Mouse (Mus musculus): Measurements from ENCODE around the gene Plekhg1. TPM values are rescaled to one million over a fixed set of nuclear protein-coding genes. Genes with fewer than 3 reads are reported as not detected.

Plekhg1 gene
- polyA plus RNA-seq, 1 experiment from 2014 or later, result 19.3 TPM

DNA sequence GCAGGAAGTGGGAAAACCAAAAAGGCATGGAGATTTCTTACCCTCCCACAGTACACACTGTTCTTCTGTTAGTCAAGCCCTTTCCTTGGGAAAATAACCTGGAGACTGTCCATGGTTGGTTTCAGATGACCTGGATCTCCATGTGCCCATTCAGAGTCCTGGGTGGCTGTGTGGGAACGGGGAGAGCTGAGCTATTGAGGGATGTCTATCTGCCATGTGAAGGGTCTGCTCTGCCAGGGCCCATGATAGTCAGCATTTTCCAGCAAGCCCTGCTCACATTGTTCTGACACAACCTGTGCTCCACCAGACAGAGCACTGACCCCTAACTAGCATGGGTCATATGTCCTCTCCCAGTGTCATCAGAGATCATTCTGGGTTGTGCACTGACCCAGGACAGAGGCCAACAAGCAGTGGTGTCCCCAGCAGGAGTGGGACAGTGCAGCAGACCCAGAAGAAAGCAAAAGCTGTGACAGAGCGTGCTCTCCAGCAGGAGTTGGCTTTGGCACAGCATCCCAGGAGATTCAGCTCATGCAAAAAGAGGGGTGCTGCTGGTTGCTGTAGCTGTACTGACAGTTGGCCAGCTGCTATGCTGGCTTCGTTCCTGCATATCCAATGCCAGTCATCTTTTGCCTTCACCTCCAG lies 24.7 kb upstream of the Plekhg1 start:
- H3K4me2 ChIP-seq, result no peak overlapping the region
- H3K27ac ChIP-seq, result no peak overlapping the region
- no peak overlapping the region for H3K4me3 ChIP-seq
- H3K36me3 ChIP-seq, result no peaks in the 10 kb centered on the region
- ATAC-seq (ENCODE audit: insufficient number of reproducible peaks, low FRiP score, low TSS enrichment, low read depth), result no peak
- H3K27me3 ChIP-seq, result no peaks in the 10 kb centered on the region
- H3K9ac ChIP-seq, result no peak overlapping the region
- 84% methylated on average over 3 of the region's 3 CpGs for WGBS
- H3K4me1 ChIP-seq, result no peaks in the 10 kb centered on the region
- H3K9me3 ChIP-seq, result no peaks in the 10 kb centered on the region

- 62% methylated on average over 16 of the region's 16 CpGs for WGBS
- no peaks in the 10 kb centered on the region for H3K27me3 ChIP-seq
- no peak overlapping the region for H3K4me3 ChIP-seq
- H3K27ac ChIP-seq, result peak overlapping the region; percentile 11; the same call in 1 of the 2 replicates
- ATAC-seq (ENCODE audit: insufficient number of reproducible peaks, low FRiP score, low TSS enrichment, low read depth), result peak; percentile 49; the same call in 1 of the 2 replicates
- no peak overlapping the region for H3K4me2 ChIP-seq
- H3K36me3 ChIP-seq, result no peaks in the 10 kb centered on the region
- H3K4me1 ChIP-seq, result no peaks in the 10 kb centered on the region
- H3K9me3 ChIP-seq, result no peaks in the 10 kb centered on the region
- H3K9ac ChIP-seq, result no peak overlapping the region
Observed at GRCm38 (mm10) chr10:3718021-3718865, 21.9 kb upstream of the Plekhg1 start.

DNA sequence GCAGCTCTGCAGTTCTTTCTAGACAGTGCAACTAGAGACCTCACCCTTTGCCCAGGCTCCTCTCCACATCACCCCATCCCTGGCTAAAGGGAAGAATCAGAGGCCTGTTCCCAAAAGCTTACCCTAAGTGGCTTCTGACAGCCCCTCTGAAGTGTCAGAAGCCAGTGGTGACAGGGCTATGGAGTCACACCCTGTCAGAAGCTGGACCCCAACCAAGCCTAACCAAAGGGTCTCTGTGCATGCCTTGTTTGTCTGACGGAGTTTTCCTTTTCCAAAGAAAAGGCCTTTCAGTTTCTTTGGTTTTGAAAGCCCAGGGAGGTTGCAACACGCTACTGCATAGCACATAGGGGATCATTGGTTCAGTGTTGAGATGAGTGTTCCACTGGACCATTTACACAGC lies 19.9 kb upstream of the Plekhg1 start:
- Histone ChIP-seq H3K36me3 (no peaks in the 10 kb centered on the region), H3K27ac (no peak overlapping the region), H3K9ac (no peak overlapping the region), H3K4me2 (no peak overlapping the region), H3K4me1 (no peaks in the 10 kb centered on the region), H3K27me3 (no peaks in the 10 kb centered on the region), H3K4me3 (no peak overlapping the region), H3K9me3 (no peaks in the 10 kb centered on the region)
- WGBS, result 75% methylated on average over 2 of the region's 2 CpGs
- ATAC-seq (ENCODE audit: insufficient number of reproducible peaks, low FRiP score, low TSS enrichment, low read depth), result no peak

DNA sequence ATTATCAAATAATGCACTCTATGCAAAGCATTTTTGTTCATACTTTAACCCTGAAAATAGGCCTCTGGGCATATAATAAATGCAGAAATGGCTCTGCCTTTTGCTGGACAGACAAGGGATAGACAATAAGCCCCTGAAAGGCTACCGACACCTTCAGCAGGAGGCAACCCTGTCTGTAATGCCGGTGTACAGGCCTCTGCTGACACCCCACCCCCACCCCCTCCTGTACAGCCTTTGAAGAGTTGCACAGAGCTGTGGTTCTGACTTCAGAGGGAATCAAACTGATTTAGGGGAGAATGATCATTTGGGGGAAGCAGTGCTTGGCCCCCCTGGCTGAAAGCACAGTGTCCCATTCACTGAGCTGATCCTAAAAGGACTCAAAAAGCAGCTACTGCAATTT lies 17.8 kb upstream of the Plekhg1 start:
- no peak overlapping the region for H3K27ac ChIP-seq
- H3K27me3 ChIP-seq, result no peaks in the 10 kb centered on the region
- 25% methylated on average over 2 of the region's 2 CpGs for WGBS
- H3K36me3 ChIP-seq, result no peaks in the 10 kb centered on the region
- H3K9me3 ChIP-seq, result no peaks in the 10 kb centered on the region
- H3K4me2 ChIP-seq, result no peak overlapping the region
- no peaks in the 10 kb centered on the region for H3K4me1 ChIP-seq
- no peak overlapping the region for H3K4me3 ChIP-seq
- H3K9ac ChIP-seq, result no peak overlapping the region
- ATAC-seq (ENCODE audit: insufficient number of reproducible peaks, low FRiP score, low TSS enrichment, low read depth), result no peak

- no peak overlapping the region for H3K4me3 ChIP-seq
- WGBS, result 55% methylated on average over 1 of the region's 1 CpGs
- H3K9me3 ChIP-seq, result no peaks in the 10 kb centered on the region
- ATAC-seq (ENCODE audit: insufficient number of reproducible peaks, low FRiP score, low TSS enrichment, low read depth), result no peak
- no peaks in the 10 kb centered on the region for H3K27me3 ChIP-seq
- H3K36me3 ChIP-seq, result no peaks in the 10 kb centered on the region
- no peak overlapping the region for H3K27ac ChIP-seq
- H3K9ac ChIP-seq, result no peak overlapping the region
- no peak overlapping the region for H3K4me2 ChIP-seq
- H3K4me1 ChIP-seq, result no peaks in the 10 kb centered on the region
Observed at GRCm38 (mm10) chr10:3724665-3725064, 15.5 kb upstream of the Plekhg1 start.

- WGBS, result 57% methylated on average over 3 of the region's 3 CpGs
- Histone ChIP-seq H3K9me3 (no peaks in the 10 kb centered on the region), H3K27ac (no peak overlapping the region), H3K9ac (no peak overlapping the region), H3K4me3 (no peak overlapping the region), H3K27me3 (no peaks in the 10 kb centered on the region), H3K4me1 (no peaks in the 10 kb centered on the region), H3K4me2 (no peak overlapping the region), H3K36me3 (no peaks in the 10 kb centered on the region)
- ATAC-seq (ENCODE audit: insufficient number of reproducible peaks, low FRiP score, low TSS enrichment, low read depth), result no peak
Observed at GRCm38 (mm10) chr10:3729666-3730065, 10.5 kb upstream of the Plekhg1 start.

GRCm38 (mm10) chr10:3730314-3730713 lies 9.8 kb upstream of the Plekhg1 start:
- H3K36me3 ChIP-seq, result no peaks in the 10 kb centered on the region
- ATAC-seq (ENCODE audit: insufficient number of reproducible peaks, low FRiP score, low TSS enrichment, low read depth), result no peak
- H3K4me2 ChIP-seq, result no peak overlapping the region
- no peaks in the 10 kb centered on the region for H3K27me3 ChIP-seq
- no peaks in the 10 kb centered on the region for H3K9me3 ChIP-seq
- no peak overlapping the region for H3K4me3 ChIP-seq
- H3K4me1 ChIP-seq, result no peaks in the 10 kb centered on the region
- H3K9ac ChIP-seq, result no peak overlapping the region
- WGBS, result 15% methylated on average over 4 of the region's 4 CpGs
- H3K27ac ChIP-seq, result no peak overlapping the region

DNA sequence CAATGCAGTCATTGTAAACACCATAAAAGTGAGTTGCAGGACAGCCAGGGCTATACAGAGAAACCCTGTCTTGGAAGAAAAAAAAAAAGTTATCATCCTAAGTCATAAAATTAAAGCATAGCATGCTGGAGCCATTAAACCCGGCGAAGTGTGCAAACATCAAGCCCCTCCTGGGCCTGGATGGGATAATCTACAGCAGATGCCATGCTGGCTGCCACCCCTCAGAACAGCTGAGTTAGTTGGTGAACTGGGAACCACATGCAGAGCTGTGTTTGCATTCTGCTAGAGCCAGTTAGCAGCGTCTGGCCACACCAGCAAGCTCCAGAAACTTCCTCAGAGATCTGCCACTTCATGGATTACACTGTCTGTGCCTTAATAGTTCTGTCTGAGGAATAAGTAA lies 3.1 kb upstream of the Plekhg1 start:
- H3K4me3 ChIP-seq, result no peak overlapping the region
- no peak overlapping the region for H3K4me2 ChIP-seq
- WGBS, result 24% methylated on average over 3 of the region's 3 CpGs
- peaks cover 7% of the 10 kb centered on the region; the same call in 1 of the 2 replicates for H3K4me1 ChIP-seq
- no peaks in the 10 kb centered on the region for H3K36me3 ChIP-seq
- no peaks in the 10 kb centered on the region for H3K27me3 ChIP-seq
- no peak overlapping the region for H3K9ac ChIP-seq
- H3K9me3 ChIP-seq, result no peaks in the 10 kb centered on the region
- H3K27ac ChIP-seq, result no peak overlapping the region
- ATAC-seq (ENCODE audit: insufficient number of reproducible peaks, low FRiP score, low TSS enrichment, low read depth), result 0 out of 2 replicates have a peak, but pooled peaks have one; percentile 65

GRCm38 (mm10) chr10:3740504-3741388 lies 582 bp downstream of the Plekhg1 start:
- ATAC-seq (ENCODE audit: insufficient number of reproducible peaks, low FRiP score, low TSS enrichment, low read depth), result peak; percentile 63
- under 1% methylated on average over 37 of the region's 47 CpGs for WGBS
- H3K9me3 ChIP-seq, result no peaks in the 10 kb centered on the region
- H3K9ac ChIP-seq, result peak overlapping the region; percentile 60
- no peaks in the 10 kb centered on the region for H3K27me3 ChIP-seq
- peaks cover 21% of the 10 kb centered on the region; the same call in 1 of the 2 replicates for H3K4me1 ChIP-seq
- H3K4me3 ChIP-seq, result peak overlapping the region; percentile 70
- peak overlapping the region; percentile 87 for H3K4me2 ChIP-seq
- H3K27ac ChIP-seq, result peak overlapping the region; percentile 93
- no peaks in the 10 kb centered on the region for H3K36me3 ChIP-seq

DNA sequence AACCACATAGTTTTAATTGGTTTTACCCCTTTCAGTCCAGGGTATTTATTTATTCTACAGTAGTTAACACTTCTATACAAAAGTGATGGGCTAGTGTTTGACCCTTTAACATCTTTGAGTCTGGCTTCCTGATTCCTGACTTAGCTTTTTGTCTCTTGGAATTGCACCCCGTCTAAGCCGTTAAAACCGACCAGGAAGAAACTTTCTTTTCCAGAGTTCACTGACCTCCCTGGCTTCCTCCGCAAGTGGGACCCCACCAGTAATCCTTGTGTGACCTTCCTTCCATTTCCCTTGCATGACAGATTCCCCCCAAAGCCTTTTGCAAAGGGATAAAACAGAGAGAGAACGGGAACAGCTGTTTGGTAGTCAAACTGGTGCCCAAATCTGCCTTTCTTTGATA lies 1.6 kb downstream of the Plekhg1 start:
- no peak for ATAC-seq (ENCODE audit: insufficient number of reproducible peaks, low FRiP score, low TSS enrichment, low read depth)
- no peak overlapping the region for H3K27ac ChIP-seq
- H3K27me3 ChIP-seq, result no peaks in the 10 kb centered on the region
- no peaks in the 10 kb centered on the region for H3K9me3 ChIP-seq
- H3K4me2 ChIP-seq, result peak overlapping the region; percentile 87
- no peak overlapping the region for H3K9ac ChIP-seq
- WGBS, result 15% methylated on average over 5 of the region's 5 CpGs
- peak overlapping the region; percentile 70 for H3K4me3 ChIP-seq
- H3K36me3 ChIP-seq, result no peaks in the 10 kb centered on the region
- peaks cover 24% of the 10 kb centered on the region for H3K4me1 ChIP-seq

DNA sequence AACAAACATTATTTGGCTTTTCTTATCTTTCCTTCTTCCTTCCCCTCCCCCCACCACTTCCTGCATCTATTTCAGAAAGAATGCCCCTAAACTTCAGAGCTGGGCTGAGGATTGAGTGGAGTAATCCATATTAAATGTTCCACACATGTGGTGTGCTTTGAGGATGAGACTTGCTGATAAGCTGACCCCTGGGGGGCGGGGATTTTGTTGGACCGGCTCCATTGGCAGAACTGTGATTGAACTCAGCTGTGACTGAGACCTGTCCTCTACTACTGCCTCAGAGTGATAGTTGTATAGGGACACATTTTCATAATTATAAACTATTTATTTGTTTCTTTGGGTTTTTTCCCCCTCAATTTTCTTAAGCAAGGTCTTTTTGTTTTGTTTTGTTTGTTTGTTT lies 2.9 kb downstream of the Plekhg1 start:
- Histone ChIP-seq H3K27me3 (no peaks in the 10 kb centered on the region), H3K4me2 (no peak overlapping the region), H3K4me3 (no peak overlapping the region), H3K27ac (no peak overlapping the region), H3K36me3 (no peaks in the 10 kb centered on the region), H3K9ac (no peak overlapping the region), H3K4me1 (peaks cover 25% of the 10 kb centered on the region), H3K9me3 (no peaks in the 10 kb centered on the region)
- WGBS, result 36% methylated on average over 2 of the region's 2 CpGs
- no peak for ATAC-seq (ENCODE audit: insufficient number of reproducible peaks, low FRiP score, low TSS enrichment, low read depth)

All from limb, embryonic 15.5 days (tissue).